Mouse (Mus musculus): Measurements from ENCODE around the gene Mrps12.
A peak's percentile ranks its signal among the peaks of the same experiment; 100 is the strongest.

- TF ChIP-seq EP300 (optimal IDR thresholded peaks at IDR 0.05) = no peak
- peak; percentile 62 for TF ChIP-seq CTCF (IDR thresholded peaks at IDR 0.05; ENCODE audit: low read depth)
Measured at GRCm38 (mm10) chr7:28727649-28728340, 13.8 kb downstream of the Mrps12 start.

Data from stomach, postnatal 0 days (tissue).